Mouse (Mus musculus) gastrocnemius, adult 2 months (tissue): ENCODE data around the gene Olfr694. TPM values are rescaled to one million over a fixed set of nuclear protein-coding genes. Genes with fewer than 3 reads are reported as not detected.
"Not testable (repeated sequence)": the region's sequence is repeated elsewhere in the genome, so short reads cannot be mapped to it uniquely, and the experiment has no call there.

Experiments
- DNase-seq: peaks from one replicate; pipeline ENCODE4 v3.0.0; 2022
- H3K27ac ChIP-seq: fragments of 200-600 bp; 2 replicates; pipeline ENCODE4 v1.8.1; 2022; ENCODE audit warnings: mild to moderate bottlenecking
- H3K4me3 ChIP-seq: fragments of 200-600 bp; 2 replicates; pipeline ENCODE4 v1.8.1; 2022; ENCODE audit warnings: mild to moderate bottlenecking, moderate library complexity
- CTCF ChIP-seq: fragments of 200-600 bp; IDR thresholded peaks from 2 replicates; pipeline ENCODE4 v1.8.1; 2022; ENCODE audit warnings: antibody characterized with exemption, mild to moderate bottlenecking, moderate library complexity
- intact Hi-C: fragments of 180-260 bp; cut with DNase I; formaldehyde crosslinking; loops from one replicate; pipeline ENCODE4 v1.15.1; 2025
- long read RNA-seq, 2 experiments: library from polyadenylated mRNA; stranded (forward); transcript quantifications; one replicate each; pipeline ENCODE4 v2.0.0; 2021
- total RNA-seq, 2 experiments: library from RNA; stranded (reverse); gene quantifications; 2 replicates each; pipeline ENCODE4 v1.2.3; 2021

Gene Olfr694
- not detected for total RNA-seq
- long read RNA-seq, experiment 1, result 0 reads
- long read RNA-seq, experiment 2, result 0 reads

DNA sequence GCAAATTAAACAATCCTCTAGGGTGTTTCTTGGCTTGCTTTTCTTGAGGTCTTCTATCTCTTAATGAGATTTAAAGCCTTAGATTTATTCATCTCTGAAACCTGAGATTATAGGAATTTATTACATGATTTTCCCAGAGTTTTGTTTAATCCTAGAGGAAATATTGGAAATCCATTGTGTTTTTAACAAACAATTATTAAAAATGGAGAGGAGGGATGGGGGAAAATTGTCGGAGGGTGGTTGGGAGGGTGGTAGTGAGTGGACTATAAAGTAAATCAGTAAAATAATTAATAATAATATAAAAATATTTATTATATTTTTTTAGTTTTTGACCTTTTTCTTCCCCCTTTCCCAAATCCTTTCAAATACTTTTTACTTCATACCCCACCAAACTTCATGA is at the start of gene Olfr694:
Olfr694 (minus strand) TSS at position 101 of the 400 bp plus-strand sequence.
- no peak for TF ChIP-seq CTCF
- intact Hi-C loops, result no loop called here
- Histone ChIP-seq H3K4me3 (no peak within 1 kb of the TSS), H3K27ac (no peak within 1 kb of the TSS)
- DNase-seq, result no peak

DNA sequence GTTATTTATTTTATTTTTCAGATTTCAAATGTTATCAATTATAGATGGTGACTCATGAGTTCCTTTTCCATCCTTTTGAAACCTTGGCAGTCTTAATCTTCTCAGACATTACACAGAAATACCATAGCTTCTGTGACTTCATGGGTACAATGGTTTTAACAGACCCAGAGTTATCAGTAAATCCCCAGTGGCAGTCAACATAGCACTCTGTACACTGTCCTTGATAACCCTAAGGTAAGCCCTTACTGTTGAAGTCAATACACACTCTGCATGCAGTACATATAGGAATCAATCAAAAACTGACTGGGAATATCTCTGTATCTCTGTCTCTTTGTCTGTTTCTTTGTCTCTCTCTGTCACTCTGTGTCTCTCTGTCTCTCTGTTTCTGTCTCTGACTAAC is 45.4 kb upstream of the Olfr694 start:
- DNase-seq, result no peak
- Histone ChIP-seq H3K4me3 (no peak overlapping the region), H3K27ac (no peak overlapping the region)
- intact Hi-C loops, result no loop called here
- no peak for TF ChIP-seq CTCF

DNA sequence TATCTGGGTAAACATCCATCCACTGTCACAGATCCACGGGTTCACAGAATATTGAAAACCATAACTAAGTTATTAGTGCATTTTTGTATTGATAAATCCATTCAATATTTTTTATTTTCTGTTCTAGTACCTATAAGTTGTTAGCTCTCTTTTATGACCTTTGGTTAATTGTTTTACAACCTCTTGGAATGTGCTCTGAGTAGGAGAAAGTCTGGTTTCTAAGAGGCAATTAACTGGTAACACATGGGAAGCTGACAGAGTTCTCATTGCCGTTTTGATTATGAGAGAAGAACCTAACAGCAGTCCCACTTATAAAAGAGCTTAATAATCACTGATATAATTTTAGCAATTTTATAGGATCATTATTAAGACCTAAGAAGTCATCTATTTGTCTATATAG is 42.1 kb upstream of the Olfr694 start:
- no peak for DNase-seq
- intact Hi-C loops, result no loop called here
- H3K4me3 ChIP-seq, result no peak overlapping the region
- no peak overlapping the region for H3K27ac ChIP-seq
- TF ChIP-seq CTCF, result no peak

DNA sequence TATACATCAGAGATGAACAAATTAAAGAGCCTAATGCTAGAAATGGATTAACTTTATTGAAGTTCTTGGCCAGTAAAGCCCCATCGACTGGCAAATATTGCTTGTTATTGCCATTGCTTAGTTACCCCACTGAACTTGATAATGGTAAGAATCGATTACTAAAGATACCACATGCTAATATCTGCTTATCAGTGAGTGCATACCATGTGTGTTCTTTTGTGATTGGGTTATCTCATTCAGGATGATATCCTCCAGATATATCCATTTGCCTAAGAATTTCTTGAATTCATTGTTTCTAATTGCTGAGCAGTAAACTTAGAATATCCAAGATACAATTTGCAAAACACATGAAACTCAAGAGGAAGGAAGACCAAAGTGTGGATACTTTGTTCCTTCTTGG is 34.0 kb upstream of the Olfr694 start:
- H3K27ac ChIP-seq, intact Hi-C loops, DNase-seq, H3K4me3 ChIP-seq: not testable (repeated sequence)

DNA sequence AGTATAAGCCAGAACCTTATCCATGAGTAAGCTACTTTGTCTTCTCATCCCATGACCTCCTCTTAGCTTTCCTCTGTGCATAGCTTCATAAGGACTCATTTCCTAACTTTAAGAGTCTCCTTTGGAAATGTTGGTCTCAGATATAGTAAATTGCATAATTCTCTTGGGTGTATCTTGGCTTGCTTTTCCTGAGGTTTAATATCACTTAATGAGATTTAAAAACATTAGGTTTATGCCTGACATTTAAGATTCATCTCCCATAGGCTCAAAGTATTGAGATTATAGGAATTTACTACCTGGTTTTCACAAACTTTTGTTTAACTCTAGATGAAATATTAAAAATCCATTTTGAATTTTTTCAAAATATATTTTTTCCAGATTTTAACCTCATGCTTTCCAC is 24.7 kb upstream of the Olfr694 start, which contains the start of gene Olfr695:
Olfr695 (minus strand) TSS at position 101 of the 400 bp plus-strand sequence.
- intact Hi-C loops, result no loop called here
- Histone ChIP-seq H3K27ac (no peak within 1 kb of the TSS), H3K4me3 (no peak within 1 kb of the TSS)
- TF ChIP-seq CTCF, result no peak
- no peak for DNase-seq

DNA sequence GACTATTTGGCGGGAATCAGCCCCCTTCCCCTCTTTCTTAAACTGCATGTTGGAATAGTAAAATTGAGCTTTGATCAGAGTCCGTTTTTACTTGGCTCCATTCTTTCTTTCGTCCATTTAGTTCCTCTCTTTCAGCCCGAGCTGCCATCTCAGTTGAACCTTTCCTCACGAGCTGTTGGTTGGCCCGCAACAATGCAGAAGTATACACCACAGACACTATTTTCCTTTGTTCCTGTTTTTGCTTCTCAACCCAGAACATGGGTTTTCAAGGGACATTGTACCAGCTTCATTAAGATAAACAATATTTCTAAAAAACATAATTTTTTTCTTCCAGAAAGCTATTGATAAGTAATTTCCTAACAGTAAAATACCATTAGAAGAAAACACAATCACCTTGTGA is 19.8 kb upstream of the Olfr694 start:
- TF ChIP-seq CTCF, result no peak
- Histone ChIP-seq H3K4me3 (no peak overlapping the region), H3K27ac (no peak overlapping the region)
- no peak for DNase-seq
- intact Hi-C loops, result no loop called here

DNA sequence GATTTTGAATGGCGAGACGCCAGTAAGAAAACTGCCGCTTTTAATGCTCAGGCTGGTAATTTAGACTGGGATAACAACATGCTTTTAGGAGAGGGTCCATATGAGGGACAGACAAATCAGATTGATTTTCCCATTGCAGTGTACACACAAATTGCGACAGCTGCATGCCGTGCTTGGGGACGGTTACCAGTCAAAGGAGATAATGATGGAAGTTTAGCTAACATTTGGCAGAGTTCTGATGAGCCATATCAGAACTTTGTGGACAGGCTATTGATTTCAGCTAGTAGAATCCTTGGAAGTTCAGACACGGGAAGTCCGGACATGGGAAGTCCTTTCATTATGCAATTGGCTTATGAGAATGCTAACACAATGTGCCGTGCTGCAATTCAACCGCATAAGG is 16.1 kb upstream of the Olfr694 start:
- intact Hi-C loops, H3K27ac ChIP-seq, H3K4me3 ChIP-seq, DNase-seq: not testable (repeated sequence)

DNA sequence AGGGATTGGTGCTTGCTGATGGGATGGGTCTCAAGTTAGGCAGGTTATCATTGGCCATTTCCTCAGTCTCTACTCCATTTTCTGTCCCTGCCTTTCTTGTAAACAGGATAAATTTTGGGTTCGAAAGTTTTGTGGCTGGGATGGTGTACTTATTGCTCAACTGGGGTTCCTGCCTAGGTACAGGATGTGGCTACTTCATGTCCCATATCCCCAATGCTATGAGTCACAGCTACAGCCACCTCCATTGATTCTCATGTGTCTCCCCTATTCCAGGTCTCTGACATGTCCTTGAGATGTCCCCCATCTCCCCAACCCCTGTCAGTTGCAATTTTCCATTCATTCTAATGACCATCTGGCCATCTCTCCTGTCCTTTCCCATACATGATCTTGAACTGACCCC is 5.3 kb upstream of the Olfr694 start:
- no peak overlapping the region for H3K27ac ChIP-seq
- no peak overlapping the region for H3K4me3 ChIP-seq
- TF ChIP-seq CTCF, result no peak
- intact Hi-C loops, result no loop called here
- DNase-seq, result no peak

DNA sequence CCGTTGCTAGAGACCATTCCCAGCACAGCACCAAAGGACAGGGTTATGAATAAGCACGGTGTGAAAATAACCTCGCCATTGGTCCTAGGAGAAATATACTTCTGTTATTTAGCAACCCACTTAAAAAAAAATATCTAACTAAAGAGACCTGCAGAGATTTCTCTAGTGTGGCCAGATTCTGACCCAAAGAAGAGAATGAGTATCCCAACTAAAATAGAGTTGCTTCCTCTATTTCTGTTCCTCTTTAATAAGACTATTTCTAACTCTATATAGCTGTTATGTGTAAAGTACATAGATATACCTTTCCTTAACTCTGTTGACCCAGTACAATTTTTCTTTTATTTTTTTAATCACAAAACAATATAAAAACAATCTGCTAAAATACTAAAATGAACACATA is 1.4 kb upstream of the Olfr694 start:
- Histone ChIP-seq H3K4me3 (no peak overlapping the region), H3K27ac (no peak overlapping the region)
- TF ChIP-seq CTCF, result no peak
- no peak for DNase-seq
- intact Hi-C loops, result no loop called here

DNA sequence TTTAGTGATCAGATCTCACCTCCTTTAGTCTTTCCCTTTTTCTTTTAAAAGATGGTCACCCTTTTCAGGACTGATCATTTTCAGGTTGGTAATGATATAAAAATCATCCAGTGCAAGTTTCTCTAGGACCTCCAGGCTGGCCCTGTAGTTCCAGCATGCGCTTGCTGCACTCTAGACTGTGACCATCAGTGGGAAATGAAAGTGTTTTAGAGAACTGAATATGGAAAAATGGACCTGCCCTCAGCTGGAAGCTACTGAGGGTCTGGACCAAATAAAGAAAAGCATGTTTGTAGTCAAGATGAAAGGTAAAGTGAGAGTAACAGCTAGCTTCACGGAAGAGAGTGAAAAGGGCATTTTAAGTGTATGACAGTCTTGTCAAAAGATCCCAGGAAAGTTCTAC is 6.2 kb downstream of the Olfr694 start:
- intact Hi-C loops, result no loop called here
- Histone ChIP-seq H3K27ac (no peak overlapping the region), H3K4me3 (no peak overlapping the region)
- TF ChIP-seq CTCF, result no peak
- DNase-seq, result no peak

DNA sequence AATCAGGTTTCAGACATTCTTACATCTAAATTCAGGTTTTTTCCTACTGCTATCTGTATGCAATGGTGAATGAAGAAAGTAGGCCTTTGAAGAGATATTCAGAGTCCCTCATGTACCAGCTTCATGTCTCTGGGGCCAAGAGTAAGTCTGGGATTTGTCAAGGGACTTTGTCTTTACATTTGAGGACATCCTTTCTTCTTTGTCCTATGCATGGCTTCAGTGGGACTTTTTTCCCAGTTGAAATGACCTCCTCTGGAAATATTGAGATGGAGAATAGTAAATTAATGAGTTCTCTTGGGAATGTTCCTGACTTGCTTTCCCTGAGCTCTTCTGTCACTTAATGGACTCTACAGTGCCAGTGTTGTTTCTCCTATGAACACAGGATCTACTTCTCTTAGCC is 11.1 kb downstream of the Olfr694 start, which contains the start of gene Olfr693:
Olfr693 (minus strand) TSS at position 101 of the 400 bp plus-strand sequence.
- no peak for DNase-seq
- intact Hi-C loops, result no loop called here
- TF ChIP-seq CTCF, result no peak
- Histone ChIP-seq H3K27ac (no peak within 1 kb of the TSS), H3K4me3 (no peak within 1 kb of the TSS)

DNA sequence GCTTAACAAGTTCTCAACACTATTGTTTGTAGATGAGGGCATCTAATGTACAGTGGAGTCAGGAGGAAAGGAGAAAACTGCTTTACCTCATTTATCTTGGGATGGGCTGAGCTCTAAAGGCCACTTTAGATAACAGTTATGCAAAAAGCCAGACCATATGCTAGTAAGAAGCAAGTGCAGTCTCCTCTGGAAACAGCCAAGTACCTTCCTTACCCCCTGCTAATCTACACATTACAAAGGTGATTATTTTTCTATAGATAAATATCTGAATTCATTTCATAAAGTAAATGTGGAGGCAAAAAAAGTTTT is 39.3 kb downstream of the Olfr694 start:
- intact Hi-C loops, result no loop called here
- Histone ChIP-seq H3K27ac (no peak overlapping the region), H3K4me3 (no peak overlapping the region)
- TF ChIP-seq CTCF, result no peak
- DNase-seq, result no peak

DNA sequence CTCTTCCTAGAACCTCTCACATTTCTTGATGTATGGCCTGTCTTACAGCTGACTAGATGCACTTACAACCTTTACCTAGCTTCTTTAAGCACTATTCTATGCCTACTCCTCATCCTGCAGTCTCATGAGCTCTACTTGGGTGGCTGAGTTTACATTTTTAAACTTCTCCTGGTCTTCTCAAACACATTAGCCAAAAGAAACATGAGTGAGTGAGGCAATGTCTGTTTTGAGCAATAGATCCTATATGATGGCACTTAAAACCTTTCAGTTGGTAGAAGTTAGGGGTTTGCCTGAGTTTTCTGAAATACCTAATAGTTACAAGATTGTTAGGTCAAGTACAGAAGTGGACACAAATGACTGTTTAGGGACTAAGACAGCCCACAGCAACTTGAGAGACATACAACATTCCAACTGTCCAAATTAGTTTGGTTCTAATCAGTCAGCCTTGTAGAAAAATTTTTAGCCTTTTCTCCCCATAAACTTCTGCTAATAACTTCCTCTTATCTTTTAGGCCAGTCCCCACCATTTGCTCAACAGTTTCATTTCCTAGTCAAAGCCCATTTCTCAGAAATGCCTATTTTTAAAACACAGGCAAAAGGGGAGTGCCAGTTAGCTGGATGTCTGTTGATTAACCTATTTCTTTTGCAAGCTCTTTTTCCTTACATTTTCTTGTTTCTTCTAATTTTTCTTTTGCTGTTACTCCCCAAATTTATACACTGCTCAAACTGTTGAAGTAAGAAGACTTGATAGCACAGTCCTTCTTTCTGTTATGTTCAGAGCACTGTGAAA is 39.9 kb downstream of the Olfr694 start:
- TF ChIP-seq CTCF, result no peak
- no peak for DNase-seq
- H3K27ac ChIP-seq, result no peak overlapping the region
- H3K4me3 ChIP-seq, result no peak overlapping the region
- intact Hi-C loops, result no loop called here

DNA sequence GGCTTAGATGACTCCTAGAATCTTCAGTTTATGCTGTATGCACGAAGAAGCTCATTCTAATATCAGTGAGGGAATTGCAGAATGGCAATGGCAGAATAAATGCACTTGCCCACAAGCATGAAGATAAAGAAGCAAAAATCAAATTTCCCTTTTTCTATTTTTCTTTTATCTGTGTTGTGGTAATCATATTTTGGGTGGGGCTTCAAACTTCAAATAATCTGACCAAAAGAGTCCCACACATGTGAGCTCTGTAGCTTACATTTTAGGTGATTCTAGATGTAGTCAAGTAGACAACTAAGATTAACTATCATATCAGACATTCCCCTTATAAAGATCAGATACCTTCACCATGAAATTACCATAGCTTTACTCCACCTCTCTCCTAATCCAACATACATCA is 41.8 kb downstream of the Olfr694 start:
- DNase-seq, result no peak
- TF ChIP-seq CTCF, result no peak
- intact Hi-C loops, result no loop called here
- H3K4me3 ChIP-seq, result no peak overlapping the region
- H3K27ac ChIP-seq, result no peak overlapping the region
